Mouse (Mus musculus): ENCODE measurements around the gene Nprl2. TPM values are rescaled to one million over a fixed set of nuclear protein-coding genes. Genes with fewer than 3 reads are reported as not detected.

Nprl2 gene
- polyA plus RNA-seq, 1 experiment from 2014 or later: 89.8 TPM

DNA sequence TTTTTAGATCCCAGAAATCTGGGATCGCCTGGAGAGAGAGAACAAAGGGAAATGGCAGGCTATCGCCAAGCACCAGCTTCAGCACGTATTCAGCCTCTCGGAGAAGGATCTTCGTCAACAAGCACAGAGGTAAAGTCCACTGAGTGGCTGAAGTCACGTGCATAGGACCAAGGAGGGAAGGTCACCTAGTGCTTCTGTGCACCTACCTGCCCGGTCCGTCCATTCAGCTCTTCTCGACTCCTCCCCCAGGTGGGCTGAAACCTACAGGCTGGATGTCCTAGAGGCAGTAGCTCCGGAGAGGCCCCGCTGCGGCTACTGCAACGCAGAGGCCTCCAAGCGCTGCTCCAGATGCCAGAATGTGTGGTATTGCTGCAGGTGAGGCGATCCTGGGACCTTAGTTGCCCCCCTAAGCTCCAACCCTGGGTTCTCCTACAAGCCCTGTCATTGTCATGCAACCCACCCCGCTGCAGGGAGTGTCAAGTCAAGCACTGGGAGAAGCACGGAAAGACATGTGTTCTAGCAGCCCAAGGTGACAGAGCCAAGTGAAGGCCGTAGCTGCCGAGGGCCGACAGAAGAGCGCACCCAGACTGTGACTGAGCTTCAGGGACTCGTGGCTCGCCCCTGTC is 8.6 kb downstream of the Nprl2 start:
- peak overlapping the region; percentile 45; the same call in 1 of the 2 replicates for H3K4me3 ChIP-seq (replicated peaks; ENCODE audit: low read length)
- H3K4me1 ChIP-seq (replicated peaks; ENCODE audit: control insufficient read depth, insufficient read depth, low read length): peaks cover 50% of the 10 kb centered on the region
- no peak for ATAC-seq
- no peaks in the 10 kb centered on the region for H3K9me3 ChIP-seq (ENCODE audit: control insufficient read depth, low read length)
- peaks cover 32% of the 10 kb centered on the region for H3K27me3 ChIP-seq (replicated peaks; ENCODE audit: control insufficient read depth, insufficient read depth, low read length)
- peak overlapping the region; percentile 72 for H3K4me2 ChIP-seq (ENCODE audit: low read length)
- H3K27ac ChIP-seq (ENCODE audit: low read length): no peak overlapping the region
- peak overlapping the region; percentile 65 for H3K9ac ChIP-seq (replicated peaks; ENCODE audit: low read depth, low read length)
- 34% methylated on average over 23 of the region's 23 CpGs for WGBS
- no peaks in the 10 kb centered on the region for H3K36me3 ChIP-seq (ENCODE audit: control insufficient read depth, insufficient read depth)

DNA sequence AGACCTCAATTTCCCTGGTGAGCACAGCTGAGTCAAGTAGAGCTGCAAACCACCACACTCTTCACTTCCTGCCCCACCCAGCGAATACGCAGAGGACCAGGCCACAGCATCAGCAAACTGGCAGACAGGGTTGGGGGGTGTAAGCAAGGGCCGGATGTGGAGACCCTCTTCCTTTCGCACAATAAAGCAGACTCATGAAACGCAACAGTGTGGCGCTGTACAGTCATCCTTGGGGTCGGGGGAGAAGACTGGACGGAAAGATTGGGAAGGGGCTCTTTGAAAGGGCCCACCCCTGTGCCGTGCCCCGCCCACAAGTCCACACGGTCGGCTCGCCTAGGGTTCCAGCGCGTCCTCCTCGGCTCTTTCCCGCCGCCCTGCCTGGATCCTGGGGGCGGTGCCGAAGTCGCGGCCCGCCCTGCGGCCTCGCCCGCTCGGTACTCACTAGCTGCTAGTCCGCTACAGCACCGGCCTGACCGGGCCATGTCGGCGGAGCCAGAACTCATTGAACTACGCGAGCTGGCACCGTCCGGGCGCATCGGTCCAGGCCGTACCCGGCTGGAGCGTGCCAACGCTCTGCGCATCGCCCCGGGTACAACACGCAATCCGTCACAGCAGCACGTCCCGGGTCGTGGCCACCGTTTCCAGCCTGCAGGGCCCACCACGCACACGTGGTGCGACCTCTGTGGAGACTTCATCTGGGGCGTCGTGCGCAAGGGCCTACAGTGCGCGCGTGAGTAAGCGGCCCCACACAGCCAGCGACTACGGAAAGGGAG is 9.3 kb downstream of the Nprl2 start, which contains the start of gene Rassf1:
Rassf1 (plus strand) TSS at position 439 of the 773 bp plus-strand sequence.
- peaks cover 32% of the 10 kb centered on the region for H3K27me3 ChIP-seq (replicated peaks; ENCODE audit: control insufficient read depth, insufficient read depth, low read length)
- peak within 1 kb of the TSS; percentile 65 for H3K9ac ChIP-seq (replicated peaks; ENCODE audit: low read depth, low read length)
- no peak for ATAC-seq
- H3K4me1 ChIP-seq (replicated peaks; ENCODE audit: control insufficient read depth, insufficient read depth, low read length): peaks cover 50% of the 10 kb centered on the region
- no peak within 1 kb of the TSS for H3K27ac ChIP-seq (ENCODE audit: low read length)
- H3K9me3 ChIP-seq (ENCODE audit: control insufficient read depth, low read length): no peaks in the 10 kb centered on the region
- H3K4me3 ChIP-seq (replicated peaks; ENCODE audit: low read length): peak within 1 kb of the TSS; percentile 45
- H3K36me3 ChIP-seq (ENCODE audit: control insufficient read depth, insufficient read depth): no peaks in the 10 kb centered on the region
- peak within 1 kb of the TSS; percentile 72 for H3K4me2 ChIP-seq (ENCODE audit: low read length)
- WGBS: under 1% methylated on average over 63 of the region's 63 CpGs

DNA sequence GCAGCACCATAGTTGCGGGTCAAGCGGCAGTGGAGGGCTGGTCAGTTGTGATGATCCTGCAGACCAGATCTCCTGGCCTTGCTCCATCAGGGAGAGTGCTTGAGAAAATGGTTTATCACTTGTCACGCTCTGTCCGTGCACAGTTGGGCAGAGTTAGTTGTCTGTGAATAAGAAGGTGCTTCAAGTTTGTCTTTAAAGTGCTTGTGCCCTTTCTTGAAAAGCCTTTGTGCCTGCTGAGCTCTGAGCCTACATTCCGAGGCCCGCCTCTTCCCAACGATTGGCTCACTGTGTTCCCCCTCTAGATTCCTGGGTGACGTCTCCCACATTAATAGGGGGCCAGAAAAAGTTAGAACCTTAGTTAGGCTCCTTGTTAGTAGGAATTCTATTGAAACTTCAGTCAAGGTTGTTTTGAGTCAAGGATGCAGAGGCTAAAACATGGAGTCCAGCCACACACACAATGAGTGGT is 9.9 kb downstream of the Nprl2 start:
- no peak for ATAC-seq
- H3K36me3 ChIP-seq (ENCODE audit: control insufficient read depth, insufficient read depth): peaks cover 2% of the 10 kb centered on the region; the same call in 1 of the 2 replicates
- 13% methylated on average over 8 of the region's 8 CpGs for WGBS
- H3K4me3 ChIP-seq (replicated peaks; ENCODE audit: low read length): peak overlapping the region; percentile 45
- H3K4me2 ChIP-seq (ENCODE audit: low read length): peak overlapping the region; percentile 72
- peaks cover 32% of the 10 kb centered on the region for H3K27me3 ChIP-seq (replicated peaks; ENCODE audit: control insufficient read depth, insufficient read depth, low read length)
- H3K4me1 ChIP-seq (replicated peaks; ENCODE audit: control insufficient read depth, insufficient read depth, low read length): peaks cover 49% of the 10 kb centered on the region
- H3K9me3 ChIP-seq (ENCODE audit: control insufficient read depth, low read length): no peaks in the 10 kb centered on the region
- H3K27ac ChIP-seq (ENCODE audit: low read length): no peak overlapping the region
- peak overlapping the region; percentile 65; the same call in 1 of the 2 replicates for H3K9ac ChIP-seq (replicated peaks; ENCODE audit: low read depth, low read length)

DNA sequence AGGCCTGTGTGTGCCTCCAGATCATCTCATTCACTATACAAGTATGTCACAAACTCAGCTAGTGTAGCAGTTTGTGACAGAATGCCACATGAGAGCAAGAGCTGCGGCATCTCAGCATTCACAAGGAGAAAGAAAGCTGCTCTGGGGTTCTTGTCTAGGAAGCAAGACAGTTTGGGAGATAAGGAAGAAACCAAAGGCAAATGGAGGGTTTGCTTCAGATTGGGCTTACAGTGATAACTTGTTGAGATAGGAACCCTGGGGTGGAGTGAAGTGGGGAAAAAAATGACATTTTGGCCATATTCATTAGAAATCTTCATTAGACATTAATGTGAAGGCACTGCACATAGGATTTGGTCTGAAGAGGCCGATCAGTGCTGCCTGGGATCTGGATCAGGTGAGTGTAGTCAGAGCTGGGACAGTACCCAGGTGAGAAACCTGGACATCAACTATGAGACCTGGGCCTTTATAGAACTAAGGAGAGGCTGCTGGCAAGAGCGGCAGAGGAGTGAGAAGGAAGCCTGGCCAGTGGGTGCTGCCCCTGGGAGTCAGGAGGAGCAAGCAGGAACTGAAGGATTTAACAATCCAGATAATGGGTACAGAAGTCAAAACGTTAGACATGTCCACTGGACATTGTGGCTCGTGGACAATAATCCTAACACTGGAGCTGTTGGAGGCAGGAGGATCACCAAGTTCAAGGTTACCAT is 10.8 kb downstream of the Nprl2 start:
- Histone ChIP-seq H3K4me1 (replicated peaks; ENCODE audit: control insufficient read depth, insufficient read depth, low read length) (peaks cover 41% of the 10 kb centered on the region), H3K9ac (replicated peaks; ENCODE audit: low read depth, low read length) (no peak overlapping the region), H3K27ac (ENCODE audit: low read length) (no peak overlapping the region), H3K27me3 (replicated peaks; ENCODE audit: control insufficient read depth, insufficient read depth, low read length) (peaks cover 32% of the 10 kb centered on the region), H3K4me3 (replicated peaks; ENCODE audit: low read length) (no peak overlapping the region), H3K36me3 (ENCODE audit: control insufficient read depth, insufficient read depth) (peaks cover 8% of the 10 kb centered on the region; the same call in 1 of the 2 replicates), H3K4me2 (ENCODE audit: low read length) (no peak overlapping the region), H3K9me3 (ENCODE audit: control insufficient read depth, low read length) (no peaks in the 10 kb centered on the region)
- 82% methylated on average over 5 of the region's 5 CpGs for WGBS
- no peak for ATAC-seq

DNA sequence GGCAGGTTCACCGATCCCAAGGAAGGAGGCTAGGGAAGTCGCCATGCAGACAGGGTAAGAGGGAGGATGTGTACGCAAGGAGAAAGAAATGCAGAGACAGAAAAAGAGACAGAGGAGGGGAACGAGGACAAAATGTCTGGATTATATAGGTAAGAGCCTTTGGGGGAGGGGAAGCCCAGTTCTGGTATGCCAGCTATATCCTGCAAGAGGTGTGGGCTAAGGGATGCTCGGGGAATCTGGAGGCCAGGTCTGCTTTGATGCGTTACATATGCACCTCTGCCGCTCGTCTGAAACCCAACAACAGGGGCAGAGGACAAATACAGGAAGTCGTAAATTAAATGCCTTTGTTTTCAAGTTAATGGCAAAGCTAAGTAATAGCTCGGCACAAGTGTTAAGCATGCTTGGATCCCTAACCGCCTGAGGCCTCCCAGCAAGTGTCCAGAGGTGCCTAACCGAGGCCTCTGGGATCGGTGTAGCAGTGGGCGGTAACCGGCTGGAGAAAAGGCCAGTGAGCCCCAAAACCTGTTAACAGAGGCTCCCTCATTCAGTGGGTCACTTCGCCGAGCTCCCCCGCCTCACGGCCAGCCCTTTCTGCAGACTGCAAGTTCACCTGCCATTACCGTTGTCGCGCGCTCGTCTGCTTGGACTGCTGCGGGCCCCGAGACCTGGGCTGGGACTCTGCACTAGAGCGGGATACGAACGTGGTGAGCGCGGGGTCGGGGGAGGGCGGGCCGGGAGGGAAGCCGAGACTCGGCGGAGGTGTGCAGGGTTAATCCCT is 11.7 kb downstream of the Nprl2 start:
- peak overlapping the region; percentile 67 for H3K27ac ChIP-seq (ENCODE audit: low read length)
- peak overlapping the region; percentile 86 for H3K4me3 ChIP-seq (replicated peaks; ENCODE audit: low read length)
- peak overlapping the region; percentile 97 for H3K4me2 ChIP-seq (ENCODE audit: low read length)
- H3K4me1 ChIP-seq (replicated peaks; ENCODE audit: control insufficient read depth, insufficient read depth, low read length): peaks cover 41% of the 10 kb centered on the region
- H3K27me3 ChIP-seq (replicated peaks; ENCODE audit: control insufficient read depth, insufficient read depth, low read length): peaks cover 32% of the 10 kb centered on the region
- peaks cover 16% of the 10 kb centered on the region for H3K36me3 ChIP-seq (ENCODE audit: control insufficient read depth, insufficient read depth)
- peak overlapping the region; percentile 75 for H3K9ac ChIP-seq (replicated peaks; ENCODE audit: low read depth, low read length)
- H3K9me3 ChIP-seq (ENCODE audit: control insufficient read depth, low read length): no peaks in the 10 kb centered on the region
- WGBS: 3% methylated on average over 37 of the region's 37 CpGs
- peak; percentile 69 for ATAC-seq

DNA sequence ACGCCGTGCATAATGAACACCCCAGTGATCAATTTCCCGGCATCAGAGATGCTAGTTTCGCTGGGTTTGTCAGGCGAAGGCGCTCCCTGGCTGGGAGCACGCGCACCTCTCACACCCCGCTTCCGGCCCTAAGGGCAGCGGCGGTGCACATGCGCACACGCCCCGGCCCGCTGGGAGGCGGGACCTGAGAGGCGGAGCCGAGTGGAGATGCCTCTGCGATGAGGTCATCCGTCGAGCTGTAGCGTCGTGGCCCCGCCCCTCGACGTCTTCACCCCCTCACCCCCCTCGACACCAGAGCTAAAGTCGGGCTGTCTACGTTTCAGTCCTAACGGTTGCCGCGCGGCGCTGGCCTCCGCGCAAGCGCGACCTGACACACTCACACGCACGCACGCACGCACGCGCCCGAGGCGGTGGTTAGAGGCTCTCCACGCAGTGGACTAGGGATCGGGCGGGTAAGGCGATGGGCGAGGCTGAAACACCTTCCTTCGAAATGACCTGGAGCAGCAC is 12.3 kb downstream of the Nprl2 start:
- 1% methylated on average over 52 of the region's 53 CpGs for WGBS
- peak; percentile 94 for ATAC-seq
- Histone ChIP-seq H3K9ac (replicated peaks; ENCODE audit: low read depth, low read length) (peak overlapping the region; percentile 86), H3K27ac (ENCODE audit: low read length) (peak overlapping the region; percentile 88), H3K27me3 (replicated peaks; ENCODE audit: control insufficient read depth, insufficient read depth, low read length) (peaks cover 30% of the 10 kb centered on the region), H3K36me3 (ENCODE audit: control insufficient read depth, insufficient read depth) (peaks cover 21% of the 10 kb centered on the region), H3K4me3 (replicated peaks; ENCODE audit: low read length) (peak overlapping the region; percentile 86), H3K9me3 (ENCODE audit: control insufficient read depth, low read length) (no peaks in the 10 kb centered on the region), H3K4me2 (ENCODE audit: low read length) (peak overlapping the region; percentile 97), H3K4me1 (replicated peaks; ENCODE audit: control insufficient read depth, insufficient read depth, low read length) (peaks cover 41% of the 10 kb centered on the region)

DNA sequence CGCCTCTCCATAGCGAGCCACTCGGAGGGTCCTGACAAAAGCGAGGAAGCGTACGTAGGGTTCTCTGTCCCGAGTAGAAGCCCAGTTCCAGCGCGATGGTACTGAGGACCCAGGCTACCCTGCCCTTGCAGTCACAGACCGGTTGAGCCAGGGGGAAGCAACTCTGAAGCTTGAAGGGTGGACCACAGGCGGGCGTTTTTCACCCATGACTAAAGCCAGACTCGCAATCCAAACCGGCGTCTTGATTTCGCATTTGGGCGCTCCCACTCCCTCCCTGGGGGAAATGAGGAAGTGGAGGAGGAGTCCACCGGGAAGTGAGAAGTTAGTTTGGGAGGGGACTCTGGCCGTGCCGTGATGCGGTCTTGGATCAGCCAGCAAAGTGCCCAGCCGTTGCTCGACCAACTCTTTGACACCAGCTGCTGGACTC is 13.0 kb downstream of the Nprl2 start:
- H3K27ac ChIP-seq (ENCODE audit: low read length): peak overlapping the region; percentile 88
- peaks cover 41% of the 10 kb centered on the region for H3K4me1 ChIP-seq (replicated peaks; ENCODE audit: control insufficient read depth, insufficient read depth, low read length)
- H3K36me3 ChIP-seq (ENCODE audit: control insufficient read depth, insufficient read depth): peaks cover 28% of the 10 kb centered on the region
- peak overlapping the region; percentile 97 for H3K4me2 ChIP-seq (ENCODE audit: low read length)
- under 1% methylated on average over 23 of the region's 23 CpGs for WGBS
- no peaks in the 10 kb centered on the region for H3K9me3 ChIP-seq (ENCODE audit: control insufficient read depth, low read length)
- H3K4me3 ChIP-seq (replicated peaks; ENCODE audit: low read length): peak overlapping the region; percentile 86
- peak overlapping the region; percentile 86 for H3K9ac ChIP-seq (replicated peaks; ENCODE audit: low read depth, low read length)
- peak; percentile 24 for ATAC-seq
- peaks cover 24% of the 10 kb centered on the region for H3K27me3 ChIP-seq (replicated peaks; ENCODE audit: control insufficient read depth, insufficient read depth, low read length)

DNA sequence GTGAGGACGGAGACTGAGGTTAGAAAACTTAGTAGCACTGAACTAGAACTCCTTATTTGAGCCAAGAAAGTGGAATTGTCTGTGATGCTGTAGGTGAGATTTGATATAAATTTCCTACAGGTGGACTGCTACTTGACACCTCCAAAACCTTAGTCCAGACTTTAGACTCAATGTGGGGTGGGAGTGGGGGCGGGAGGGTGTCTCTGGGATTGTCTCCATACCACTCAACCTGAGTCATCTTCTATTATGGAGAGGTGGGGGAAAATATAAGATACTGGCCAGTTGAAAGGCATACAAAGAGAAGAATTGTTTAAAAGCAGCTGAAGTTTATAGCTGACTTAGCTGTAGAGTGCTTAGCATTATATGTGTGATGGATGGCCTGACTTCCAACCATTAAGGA is 13.7 kb downstream of the Nprl2 start:
- Histone ChIP-seq H3K27me3 (replicated peaks; ENCODE audit: control insufficient read depth, insufficient read depth, low read length) (peaks cover 18% of the 10 kb centered on the region), H3K9me3 (ENCODE audit: control insufficient read depth, low read length) (no peaks in the 10 kb centered on the region), H3K4me1 (replicated peaks; ENCODE audit: control insufficient read depth, insufficient read depth, low read length) (peaks cover 41% of the 10 kb centered on the region), H3K4me2 (ENCODE audit: low read length) (peak overlapping the region; percentile 97), H3K36me3 (ENCODE audit: control insufficient read depth, insufficient read depth) (peaks cover 28% of the 10 kb centered on the region), H3K4me3 (replicated peaks; ENCODE audit: low read length) (peak overlapping the region; percentile 86), H3K27ac (ENCODE audit: low read length) (no peak overlapping the region), H3K9ac (replicated peaks; ENCODE audit: low read depth, low read length) (peak overlapping the region; percentile 86)
- 45% methylated on average over 2 of the region's 2 CpGs for WGBS
- no peak for ATAC-seq
